Mouse (Mus musculus) kidney, postnatal 25 days (tissue): ENCODE data around the gene Srcap.
A peak's percentile ranks its signal among the peaks of the same experiment; 100 is the strongest.
"Not testable (repeated sequence)": the region's sequence is repeated elsewhere in the genome, so short reads cannot be mapped to it uniquely, and the experiment has no call there.

Source experiments
- DNase-seq, 2 experiments: peaks; one replicate each; pipeline ENCODE4 v3.0.0; 2021; ENCODE audit warnings: mixed read lengths in 2 of 2

Gene Srcap

GRCm38 (mm10) chr7:127511808-127512230 is at the start of gene Srcap:
Gene Srcap (plus strand): TSS chr7:127511983.
- peak; percentile 98 to 99 for DNase-seq

DNA sequence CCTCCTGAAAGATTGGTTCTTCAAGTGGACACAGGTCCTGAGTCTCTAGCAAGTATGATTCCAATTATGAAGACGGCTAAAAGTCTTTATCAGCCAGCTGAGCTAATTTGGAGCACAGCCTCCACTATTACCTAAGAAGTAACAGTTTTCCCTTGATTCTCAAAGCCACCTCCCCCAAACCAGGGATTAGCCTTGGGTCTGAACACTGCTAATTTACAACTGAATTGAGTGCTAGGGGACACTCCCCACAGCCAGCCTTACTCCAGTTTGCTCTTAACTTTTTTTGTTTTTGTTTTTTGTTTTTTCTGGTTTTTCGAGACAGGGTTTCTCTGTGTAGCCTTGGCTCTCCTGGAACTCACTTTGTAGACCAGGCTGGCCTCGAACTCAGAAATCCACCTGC is 46.6 kb upstream of the Srcap start:
- DNase-seq: no peak

DNA sequence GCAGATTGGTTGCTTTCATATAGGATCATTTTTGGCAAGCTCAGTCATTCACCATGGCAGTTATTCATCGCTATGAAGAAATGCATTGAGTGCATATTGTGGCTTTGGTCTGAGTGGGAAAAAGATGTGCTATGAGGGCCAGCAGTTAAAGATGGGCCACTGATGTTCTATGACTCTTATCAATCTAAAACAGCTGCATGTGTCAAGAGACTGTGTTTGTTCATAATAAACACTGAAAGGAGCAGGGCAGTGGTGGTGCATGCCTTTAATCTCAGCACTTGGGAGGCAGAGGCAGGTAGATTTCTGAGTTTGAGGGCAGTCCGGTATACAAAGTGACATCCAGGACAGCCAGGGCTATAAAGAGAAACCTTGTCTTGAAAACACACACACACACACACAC is 46.1 kb upstream of the Srcap start:
- DNase-seq: not testable (repeated sequence)

GRCm38 (mm10) chr7:127466606-127467005 is 45.2 kb upstream of the Srcap start:
- no peak for DNase-seq

GRCm38 (mm10) chr7:127470011-127470715 is 41.6 kb upstream of the Srcap start:
- DNase-seq: peak; percentile 36 to 51

DNA sequence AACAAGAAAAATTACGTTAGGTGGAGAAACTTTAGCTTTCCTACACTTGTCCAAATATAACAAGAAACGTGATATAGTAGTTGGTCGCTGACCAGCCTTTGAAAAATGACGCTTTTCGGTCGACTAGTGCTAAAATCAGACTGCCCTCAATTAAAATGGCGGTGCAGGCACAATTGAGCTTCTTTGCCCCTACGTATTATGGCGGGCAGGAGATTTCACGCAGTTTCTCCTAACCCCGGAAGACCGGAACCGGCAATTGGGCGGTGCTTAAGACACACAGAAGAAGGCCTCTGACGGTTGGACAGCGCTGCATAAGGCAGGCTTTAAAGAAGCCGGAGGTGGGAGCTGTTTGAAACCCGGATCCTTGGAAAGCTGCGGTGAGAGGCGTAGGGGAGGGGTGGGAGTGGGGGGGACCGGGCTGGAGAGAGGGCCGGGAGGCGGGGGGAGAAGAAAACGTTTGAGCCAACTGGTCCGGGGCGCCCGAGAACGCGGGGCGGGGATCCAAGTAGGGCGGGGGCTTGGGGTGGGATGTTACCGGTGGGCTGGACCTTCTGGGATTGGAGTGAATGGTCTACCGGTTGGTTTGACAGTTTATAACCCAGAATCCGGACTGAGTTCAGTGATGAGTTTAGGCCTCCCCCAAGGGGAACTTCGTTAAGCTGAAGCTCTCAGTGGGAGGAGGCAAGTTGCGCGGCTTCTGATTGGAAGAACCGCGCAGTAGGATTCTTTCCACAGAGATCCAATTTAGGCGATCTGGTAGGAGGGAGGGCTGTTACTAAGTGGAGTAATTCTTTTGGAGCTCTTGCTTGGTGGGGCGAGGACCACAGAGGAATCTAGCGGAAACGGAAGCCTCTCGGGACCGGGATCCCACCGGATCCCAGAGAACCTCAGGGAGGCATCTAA is 40.8 kb upstream of the Srcap start:
- peak; percentile 94 to 98 for DNase-seq

DNA sequence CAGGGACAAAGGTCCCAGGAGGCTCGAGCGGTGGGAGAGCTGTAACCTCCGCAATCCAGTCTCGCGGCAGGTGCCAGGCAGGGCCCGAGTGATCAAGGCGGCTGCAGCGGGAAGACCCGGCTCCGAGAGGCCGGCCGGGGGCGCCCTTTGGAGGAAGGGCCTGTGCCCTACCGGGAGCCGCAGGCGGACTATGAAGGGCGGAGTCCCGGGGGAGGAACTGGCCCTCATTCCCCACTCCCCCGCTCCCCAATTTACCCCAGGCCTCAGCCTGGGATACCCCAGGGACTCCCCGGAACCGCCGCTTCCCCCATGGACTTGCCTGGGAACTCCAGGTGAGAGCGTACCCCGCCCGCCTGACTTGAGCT is 40.2 kb upstream of the Srcap start:
- no peak for DNase-seq

DNA sequence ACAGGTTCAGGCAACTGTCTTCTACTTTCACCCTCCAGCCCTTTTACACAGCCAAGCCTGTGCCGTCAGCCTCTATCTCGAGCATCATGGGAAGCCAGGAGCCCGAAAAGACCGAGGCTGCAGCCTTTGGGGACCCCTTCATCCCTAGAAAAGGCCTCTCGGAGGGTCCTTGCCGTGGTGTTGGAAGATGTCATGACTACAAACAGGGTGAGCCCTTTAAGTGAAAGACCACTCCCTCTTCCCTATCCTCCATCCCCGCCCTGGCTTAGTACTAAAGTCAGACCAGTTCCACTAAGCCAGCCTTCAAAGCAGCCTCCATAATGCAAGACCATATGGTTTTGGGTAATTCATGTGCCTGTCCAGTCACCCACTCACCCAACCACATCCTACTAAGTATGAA is 39.7 kb upstream of the Srcap start:
- peak in 1 of 2 experiments; percentile 37 for DNase-seq

DNA sequence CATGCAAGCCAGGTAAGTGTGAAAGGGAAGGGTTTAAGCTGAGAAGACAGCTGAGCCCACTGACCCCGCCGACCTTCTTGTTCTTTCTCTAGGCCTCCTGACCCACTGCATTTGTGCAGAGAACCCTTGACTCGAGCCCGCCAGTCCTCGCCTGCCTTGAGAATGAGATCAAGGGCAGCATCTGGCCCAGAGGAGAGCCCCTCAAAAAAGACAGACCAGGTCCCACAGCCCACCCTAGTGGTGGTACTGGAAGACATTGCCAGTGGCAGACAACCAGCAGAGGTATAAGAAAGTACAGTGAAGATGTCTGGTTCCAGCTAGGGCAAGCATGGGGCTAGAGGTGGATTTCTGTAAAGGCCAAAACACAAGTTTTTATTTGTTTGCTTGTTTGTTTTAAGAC is 38.1 kb upstream of the Srcap start:
- DNase-seq: peak in 1 of 2 experiments; percentile 40

DNA sequence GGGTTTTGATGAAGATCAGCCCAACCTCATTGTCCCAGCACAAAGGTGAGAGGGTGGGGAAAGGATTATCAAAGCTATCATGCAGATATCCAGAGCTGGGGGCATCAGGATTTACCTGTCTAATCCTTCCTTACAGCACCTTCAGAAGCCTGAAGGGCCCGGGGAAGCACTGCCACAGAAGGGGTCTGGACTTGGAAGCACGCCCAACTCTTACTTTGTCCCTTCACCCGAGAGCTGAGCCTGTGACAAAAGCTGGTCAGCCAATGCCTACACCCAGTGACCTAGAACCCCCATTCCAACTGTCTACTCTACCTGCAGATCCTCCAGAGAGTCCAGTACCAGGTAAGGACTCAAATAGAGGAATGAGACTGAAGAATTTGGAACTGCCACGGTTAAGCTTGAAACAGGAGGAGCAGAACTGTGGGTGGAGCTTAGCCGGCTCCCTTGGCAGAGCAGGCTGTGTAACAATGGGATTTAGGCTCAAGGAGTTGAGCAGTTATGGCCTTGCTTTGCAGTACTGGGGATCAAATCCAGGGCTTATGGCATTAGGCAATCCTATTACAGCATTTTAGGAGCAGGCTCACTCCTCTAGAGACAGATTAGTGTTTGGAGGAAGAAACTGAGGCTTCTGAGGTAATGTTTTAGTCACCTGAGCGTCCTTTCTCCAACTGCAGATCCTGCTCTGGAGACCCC is 37.3 kb upstream of the Srcap start:
- DNase-seq: peak in 1 of 2 experiments; percentile 39

DNA sequence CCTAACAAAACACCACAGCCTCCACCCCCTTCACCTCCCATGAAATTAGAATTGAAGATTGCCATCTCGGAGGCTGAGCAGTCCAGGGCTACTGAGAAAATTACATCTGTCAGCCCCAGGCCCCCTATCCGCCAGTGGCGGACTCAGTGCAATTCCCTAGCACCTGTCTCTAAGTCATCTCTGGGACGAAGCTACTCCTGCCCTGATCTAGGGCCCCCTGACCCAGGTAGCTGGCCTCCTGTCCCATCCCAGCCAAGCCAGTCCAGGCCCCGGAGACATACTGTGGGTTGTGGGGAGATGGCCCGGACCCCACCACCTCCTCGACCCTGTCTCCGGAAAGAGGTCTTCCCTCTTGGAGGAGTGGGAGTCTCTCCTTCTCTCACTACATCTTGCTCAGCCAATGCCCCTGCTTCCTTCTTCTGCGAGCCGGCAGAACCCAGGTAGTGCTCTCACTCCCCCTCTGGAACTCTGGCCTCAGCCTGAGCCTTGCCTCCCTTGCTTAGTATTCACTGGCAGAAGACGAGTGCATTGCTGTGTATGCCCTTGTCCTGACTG is 36.5 kb upstream of the Srcap start:
- DNase-seq: peak in 1 of 2 experiments; percentile 40

DNA sequence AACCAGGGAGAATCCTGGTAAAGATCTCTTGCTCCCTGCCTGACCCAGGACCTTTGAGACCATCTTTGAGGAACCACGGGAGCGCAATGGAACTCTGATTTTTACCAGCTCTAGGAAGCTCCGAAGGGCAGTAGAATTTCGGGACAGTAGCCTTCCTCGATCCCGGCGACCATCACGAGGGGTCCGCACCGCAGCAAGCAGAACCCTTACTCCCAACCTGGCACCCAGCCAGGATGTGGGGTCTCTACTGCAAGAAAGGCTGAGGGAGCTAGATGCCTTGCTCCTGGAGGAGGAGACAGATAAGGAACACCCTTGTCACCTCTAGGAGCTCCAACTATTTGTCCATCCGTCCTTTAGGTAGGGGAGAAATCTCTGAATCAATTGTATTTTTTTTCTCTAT is 35.4 kb upstream of the Srcap start:
- DNase-seq: peak in 1 of 2 experiments; percentile 55

DNA sequence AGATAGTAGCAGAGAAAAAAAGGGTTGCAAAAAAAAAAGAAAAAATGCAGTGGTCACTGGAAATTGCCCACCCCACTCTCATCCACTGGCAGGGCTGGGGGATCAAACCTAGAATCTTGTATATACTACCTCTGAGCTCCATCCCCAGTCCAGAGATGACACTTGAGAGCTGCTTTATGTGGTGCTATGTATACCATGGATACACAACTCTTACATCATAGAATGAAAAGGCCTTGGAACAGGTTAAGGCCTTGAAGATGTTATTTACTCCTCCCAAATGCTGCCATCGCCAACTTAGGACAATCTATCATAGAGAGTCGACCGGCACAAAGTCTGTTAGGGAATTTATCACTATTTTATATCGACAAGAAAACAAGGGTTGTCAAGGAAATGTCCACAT is 34.9 kb upstream of the Srcap start:
- DNase-seq: no peak

GRCm38 (mm10) chr7:127477687-127478634 is 33.8 kb upstream of the Srcap start:
- DNase-seq: peak; percentile 100

DNA sequence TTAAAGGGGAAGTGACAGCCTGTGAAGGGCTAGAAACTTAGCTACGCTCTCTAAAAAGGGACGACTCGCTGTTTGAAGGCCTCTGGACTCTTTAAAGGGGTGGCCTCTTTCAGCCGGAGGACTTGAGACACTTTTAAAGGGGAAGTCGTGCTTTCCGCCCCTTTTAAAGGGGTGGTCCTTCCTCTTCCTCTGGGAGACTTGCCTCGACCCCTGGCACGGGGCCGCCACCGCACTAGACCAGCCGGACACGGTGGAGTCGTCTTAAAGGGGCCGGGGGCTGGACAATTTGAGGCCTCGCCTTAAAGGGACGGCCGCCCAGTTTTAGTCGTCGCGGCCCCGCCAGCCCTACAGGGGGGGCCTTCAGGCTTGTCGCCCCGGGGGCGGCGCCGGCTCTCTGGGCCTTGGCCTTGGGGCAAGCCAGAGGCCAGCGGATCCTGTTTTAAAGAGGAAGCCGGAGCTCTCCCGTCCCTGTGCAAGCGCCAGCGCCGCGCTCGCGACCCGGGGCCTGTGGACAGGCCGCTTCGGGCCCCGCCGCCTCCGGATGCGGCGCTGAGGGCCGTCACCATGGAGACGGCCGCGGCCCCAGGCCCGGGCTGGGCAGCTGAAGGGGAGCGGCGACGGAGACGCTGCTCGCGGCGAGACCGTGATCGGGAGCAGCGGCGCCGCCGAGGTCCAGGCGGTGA is 33.0 kb upstream of the Srcap start, which contains the start of gene Fbrs:
Fbrs (plus strand) TSS at position 565 of the 683 bp plus-strand sequence.
- DNase-seq: peak; percentile 97 to 99

- no peak for DNase-seq
Observed at GRCm38 (mm10) chr7:127479318-127480225, 32.2 kb upstream of the Srcap start.

DNA sequence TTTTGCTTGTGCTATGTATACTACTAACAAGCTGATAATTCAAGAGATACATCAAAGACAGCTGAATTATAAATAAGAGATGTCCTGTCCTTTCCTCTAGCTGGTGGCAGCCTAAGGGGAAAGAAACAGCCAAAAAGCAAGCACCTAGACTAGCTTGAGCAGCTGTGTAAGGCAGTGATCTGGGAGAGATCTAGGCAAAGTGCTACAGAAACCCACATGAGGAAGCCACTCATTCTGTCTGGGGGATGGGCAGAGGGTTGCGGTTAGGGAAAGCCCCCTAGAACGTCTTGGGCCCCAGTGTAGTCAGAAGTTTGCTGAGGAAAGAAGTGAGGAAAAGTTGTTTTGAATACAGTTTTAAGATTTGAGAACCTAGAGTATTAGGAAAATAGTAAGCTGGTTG is 31.5 kb upstream of the Srcap start:
- no peak for DNase-seq

DNA sequence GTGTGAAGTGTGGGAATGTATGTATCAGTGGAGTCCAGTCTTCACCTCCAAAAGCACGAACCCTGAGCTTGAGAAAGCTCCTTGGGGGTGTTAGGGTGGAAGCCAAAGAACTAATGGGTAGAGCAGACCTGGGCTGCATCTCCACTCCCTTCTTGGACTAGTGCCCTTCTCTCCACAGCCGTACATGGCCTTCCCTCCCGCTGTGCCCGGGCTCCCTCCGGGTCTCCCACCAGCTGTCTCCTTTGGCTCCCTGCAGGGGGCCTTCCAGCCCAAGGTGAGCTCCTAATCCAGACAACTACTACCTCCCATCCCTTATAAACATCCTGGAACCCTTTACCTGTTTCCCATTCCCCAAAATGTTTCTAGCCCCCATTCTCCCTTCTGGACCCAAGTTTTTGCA is 26.4 kb upstream of the Srcap start:
- DNase-seq: no peak

DNA sequence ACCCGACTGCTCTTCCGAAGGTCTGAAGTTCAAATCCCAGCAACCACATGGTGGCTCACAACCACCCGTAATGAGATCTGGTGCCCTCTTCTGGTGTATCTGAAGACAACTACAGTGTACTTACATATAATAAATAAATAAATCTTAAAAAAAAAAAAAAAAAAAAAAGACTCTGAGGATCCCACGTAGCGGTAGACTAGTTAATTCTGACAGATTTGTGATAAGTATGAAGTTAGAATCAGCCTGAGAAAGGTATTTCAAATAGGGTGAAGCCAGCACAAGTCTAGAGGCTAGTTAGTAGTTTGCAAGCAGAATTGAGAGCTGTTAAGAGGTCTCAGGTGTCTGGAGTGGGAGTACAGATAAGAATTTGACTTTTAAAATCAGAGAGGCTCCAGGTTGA is 23.4 kb upstream of the Srcap start:
- DNase-seq: not testable (repeated sequence)

- DNase-seq: peak in 1 of 2 experiments; percentile 35
Observed at GRCm38 (mm10) chr7:127489982-127490381, 21.8 kb upstream of the Srcap start.
